ENCODE assay signal across 18 mouse cellular contexts in the genomic region with DNA sequence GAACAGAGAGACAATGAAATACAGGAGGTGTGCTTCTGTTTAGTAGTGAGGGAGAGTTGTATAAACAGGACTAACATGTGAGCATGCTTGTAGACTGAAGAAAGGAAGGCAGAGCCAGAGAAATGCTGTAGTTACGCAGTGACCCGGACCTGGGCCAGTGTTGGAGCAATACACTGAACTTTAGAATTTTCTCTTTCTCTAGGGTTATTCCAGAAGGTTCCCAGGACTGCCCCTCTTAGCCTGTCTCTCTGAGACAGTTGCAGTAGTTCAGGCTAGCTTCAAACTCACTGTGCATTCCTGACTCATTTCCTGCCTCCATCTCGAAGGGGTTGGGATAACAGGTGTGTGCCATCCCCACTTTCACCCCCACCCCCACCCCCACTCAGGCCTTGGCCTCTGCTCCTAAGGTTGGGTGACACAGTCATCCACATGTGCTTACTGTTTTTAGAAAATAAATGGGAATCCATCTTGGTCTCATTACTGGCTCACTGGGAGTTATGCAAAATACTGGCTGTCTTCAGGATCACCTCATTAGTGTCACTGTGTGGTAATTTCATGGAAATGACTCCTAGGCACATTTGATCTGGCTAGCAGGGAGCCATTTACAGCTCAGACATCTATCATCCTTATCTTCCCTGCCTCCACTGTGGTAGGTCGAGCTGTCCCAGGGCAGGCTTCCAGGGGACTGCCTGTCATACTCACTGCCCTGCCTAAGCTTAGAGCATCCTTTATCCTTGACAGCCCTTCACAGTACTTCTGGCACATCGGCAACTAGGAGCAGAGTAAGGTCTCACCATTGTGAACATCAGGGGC. TPM values are rescaled to one million over a fixed set of nuclear protein-coding genes. Genes with fewer than 3 reads are reported as not detected.
DNase-seq lines count a peak whose midpoint lies in the region; ATAC-seq and TF ChIP-seq lines count a peak whose summit lies in the region.
"Had no signal": no experiment of that assay in that cellular context is flagged by ENCODE, and none has a peak within 500 bp of the region (broad histone marks: within the 10 kb centered on the region; RNA-seq: fewer than 3 reads in every experiment).

No protein-coding gene starts in this region.

- H3K9me3 ChIP-seq in forebrain, embryonic 14.5 days (replicated peaks; ENCODE audit: control insufficient read depth, low read length) = no peaks in the 10 kb centered on the region
- H3K9me3 ChIP-seq in forebrain, embryonic 10.5 days = peaks cover 3% of the 10 kb centered on the region; the same call in 1 of the 2 replicates
- H3K9me3 ChIP-seq in intestine, embryonic 15.5 days = no peaks in the 10 kb centered on the region
- H3K9me3 ChIP-seq: limb, embryonic 12.5 days; stomach, embryonic 15.5 days had no signal

- no peaks in the 10 kb centered on the region for H3K79me3 ChIP-seq in C2C12 (ENCODE audit: low read depth)

- DNase-seq in forebrain, embryonic 14.5 days (ENCODE audit: low spot score) = peak; percentile 30
- no peak for DNase-seq in forebrain, embryonic 10.5 days (ENCODE audit: extremely low spot score, low spot score)
- DNase-seq in fat pad, adult 2 months (ENCODE audit: extremely low read depth, low read depth, low spot score) = peak; percentile 37
- DNase-seq in lung, postnatal 10 days = peak; percentile 76
- no peak for DNase-seq in kidney, adult 18-20 months
- no peak for DNase-seq in gastrocnemius, adult 2 months
- DNase-seq: cerebellum, adult 11-12 months; gastrocnemius, postnatal 36 days; kidney, postnatal 10 days; layer of hippocampus, postnatal 36 days; thymus, postnatal 14 days had no signal

- H3K4me2 ChIP-seq in forebrain, embryonic 14.5 days (ENCODE audit: low read length) = no peak overlapping the region
- H3K4me2 ChIP-seq in intestine, embryonic 15.5 days (replicated peaks) = no peak overlapping the region
- H3K4me2 ChIP-seq: heart, embryonic 13.5 days; limb, embryonic 12.5 days; stomach, embryonic 15.5 days had no signal

- 64% methylated on average over 5 of the region's 5 CpGs for WGBS in forebrain, embryonic 14.5 days
- 80% methylated on average over 5 of the region's 5 CpGs for WGBS in forebrain, embryonic 10.5 days
- WGBS in intestine, embryonic 15.5 days = 49% methylated on average over 5 of the region's 5 CpGs

- intact Hi-C loops in gastrocnemius, adult 2 months (cut with DNase I) = no loop called here

- no peak overlapping the region for H3K4me3 ChIP-seq in forebrain, embryonic 14.5 days (ENCODE audit: low read depth, low read length)
- H3K4me3 ChIP-seq in forebrain, embryonic 10.5 days = no peak overlapping the region
- no peak overlapping the region for H3K4me3 ChIP-seq in C2C12 (ENCODE audit: insufficient read depth, poor library complexity, severe bottlenecking)
- no peak overlapping the region for H3K4me3 ChIP-seq in gastrocnemius, adult 2 months
- H3K4me3 ChIP-seq in intestine, embryonic 15.5 days (replicated peaks) = no peak overlapping the region
- H3K4me3 ChIP-seq: heart, embryonic 13.5 days; limb, embryonic 12.5 days; stomach, embryonic 15.5 days had no signal

- H3K27ac ChIP-seq in forebrain, embryonic 14.5 days (ENCODE audit: low read depth, low read length) = no peak overlapping the region
- no peak overlapping the region for H3K27ac ChIP-seq in forebrain, embryonic 10.5 days
- no peak overlapping the region for H3K27ac ChIP-seq in gastrocnemius, adult 2 months
- H3K27ac ChIP-seq in intestine, embryonic 15.5 days = no peak overlapping the region
- H3K27ac ChIP-seq: heart, embryonic 13.5 days; limb, embryonic 12.5 days; macrophage; stomach, embryonic 15.5 days had no signal

- H3K4me1 ChIP-seq in forebrain, embryonic 14.5 days (ENCODE audit: control insufficient read depth, insufficient read depth, low read length) = peaks cover 5% of the 10 kb centered on the region; the same call in 1 of the 2 replicates
- H3K4me1 ChIP-seq in forebrain, embryonic 10.5 days = peaks cover 12% of the 10 kb centered on the region; the same call in 1 of the 2 replicates
- H3K4me1 ChIP-seq in intestine, embryonic 15.5 days (replicated peaks) = no peaks in the 10 kb centered on the region
- H3K4me1 ChIP-seq: limb, embryonic 12.5 days; stomach, embryonic 15.5 days had no signal

- ATAC-seq in forebrain, embryonic 14.5 days = no peak
- no peak for ATAC-seq in intestine, embryonic 15.5 days
- ATAC-seq: CD4-positive, CD25-positive, alpha-beta regulatory T cell, adult 4 months had no signal

- H3K9ac ChIP-seq in forebrain, embryonic 14.5 days (ENCODE audit: low read length) = no peak overlapping the region
- H3K9ac ChIP-seq in intestine, embryonic 15.5 days = no peak overlapping the region
- H3K9ac ChIP-seq: heart, embryonic 13.5 days; limb, embryonic 12.5 days; stomach, embryonic 15.5 days had no signal

- no peaks in the 10 kb centered on the region for H3K79me2 ChIP-seq in C2C12 (ENCODE audit: control insufficient read depth, insufficient read depth)

- TF ChIP-seq CTCF in C2C12 (IDR thresholded peaks at IDR 0.05; ENCODE audit: control insufficient read depth, insufficient read depth, insufficient read length) = no peak
- no peak for TF ChIP-seq CTCF in gastrocnemius, adult 2 months (IDR thresholded peaks at IDR 0.05)

- no peaks in the 10 kb centered on the region for H3K27me3 ChIP-seq in forebrain, embryonic 14.5 days (replicated peaks; ENCODE audit: control insufficient read depth, insufficient read depth, low read length)
- H3K27me3 ChIP-seq in forebrain, embryonic 10.5 days (ENCODE audit: poor library complexity, severe bottlenecking) = no peaks in the 10 kb centered on the region
- H3K27me3 ChIP-seq in C2C12 (ENCODE audit: control insufficient read depth, insufficient read depth, insufficient read length) = no peaks in the 10 kb centered on the region
- H3K27me3 ChIP-seq in intestine, embryonic 15.5 days (replicated peaks) = no peaks in the 10 kb centered on the region
- H3K27me3 ChIP-seq: heart, embryonic 13.5 days; limb, embryonic 12.5 days; stomach, embryonic 15.5 days had no signal

- no peaks in the 10 kb centered on the region for H3K36me3 ChIP-seq in forebrain, embryonic 14.5 days (ENCODE audit: control insufficient read depth, insufficient read depth, low read length)
- H3K36me3 ChIP-seq in forebrain, embryonic 10.5 days (replicated peaks) = no peaks in the 10 kb centered on the region
- H3K36me3 ChIP-seq in C2C12 (ENCODE audit: control insufficient read depth, insufficient read depth) = no peaks in the 10 kb centered on the region
- no peaks in the 10 kb centered on the region for H3K36me3 ChIP-seq in intestine, embryonic 15.5 days
- H3K36me3 ChIP-seq: heart, embryonic 13.5 days; limb, embryonic 12.5 days; stomach, embryonic 15.5 days had no signal

- H3ac ChIP-seq in C2C12 (ENCODE audit: control insufficient read depth, insufficient read length, low read depth) = no peak overlapping the region

TF ChIP-seq in C2C12, 6 proteins besides CTCF, POLR2A, EP300 and RAD21:
- no peak for TF ChIP-seq CEBPB (IDR thresholded peaks at IDR 0.05; ENCODE audit: low read depth)
- peak; percentile 77 for TF ChIP-seq MYOD1 (IDR thresholded peaks at IDR 0.05; ENCODE audit: control insufficient read depth, insufficient read length, low read depth)
- no peak for TF ChIP-seq MAX (IDR thresholded peaks at IDR 0.05)
- no peak for TF ChIP-seq USF1 (IDR thresholded peaks at IDR 0.05; ENCODE audit: low read depth)
- TF ChIP-seq FOSL1 (IDR thresholded peaks at IDR 0.05; ENCODE audit: insufficient read depth, low read length, poor library complexity, severe bottlenecking) = no peak
- TF ChIP-seq MYOG (IDR thresholded peaks at IDR 0.05; ENCODE audit: control insufficient read depth, extremely low read depth, insufficient read length) = no peak

RNA-seq across cellular contexts. Expression of a gene that starts 37.7 kb away (rescaled TPM):
- polyA plus RNA-seq in forebrain, embryonic 14.5 days (2014; fragmentation: Nextera tagmentation; extraction: Ambion mirVana) = 26.6 and 27.1 TPM in 2 replicates
- polyA plus RNA-seq in forebrain, embryonic 10.5 days (2016; fragmentation: Nextera tagmentation; extraction: Ambion mirVana) = 23.7 and 27.3 TPM in 2 replicates
- 55.3 TPM for polyA plus RNA-seq in C2C12 (2012; fragmentation: generic; extraction: Trizol)
- total RNA-seq in gastrocnemius, adult 2 months (2021) = 10 to 100 TPM; 15.6 to 20.1 TPM
- polyA plus RNA-seq in intestine, embryonic 15.5 days (2015; fragmentation: Nextera tagmentation; extraction: Ambion mirVana) = 26.6 and 26.8 TPM in 2 replicates

Comparison
In these comparisons a context has a peak if more than half of its experiments do, and no peak if none do; other contexts are left out.
1. DNase-seq: peak in forebrain, embryonic 14.5 days (single experiment), fat pad, adult 2 months (single experiment) and lung, postnatal 10 days (single experiment); none in forebrain, embryonic 10.5 days (single experiment), kidney, adult 18-20 months (single experiment) and gastrocnemius, adult 2 months (single experiment).